22 mouse cellular contexts compared by ENCODE assay signal in genomic region chr6:148586439-148587321, GRCm38 (mm10).
DNase-seq lines count a peak whose midpoint lies in the region; ATAC-seq lines count a peak whose summit lies in the region.
"Had no signal": no experiment of that assay in that cellular context is flagged by ENCODE, and none has a peak within 500 bp of the region (broad histone marks: within the 10 kb centered on the region; RNA-seq: fewer than 3 reads in every experiment).

No protein-coding gene starts in this region.

- no peaks in the 10 kb centered on the region for H3K36me3 ChIP-seq in forebrain, embryonic 14.5 days (ENCODE audit: control insufficient read depth, insufficient read depth, low read length)
- no peaks in the 10 kb centered on the region for H3K36me3 ChIP-seq in forebrain, embryonic 10.5 days (replicated peaks)
- H3K36me3 ChIP-seq in liver, embryonic 13.5 days: no peaks in the 10 kb centered on the region
- no peaks in the 10 kb centered on the region for H3K36me3 ChIP-seq in midbrain, embryonic 15.5 days (replicated peaks)
- H3K36me3 ChIP-seq: embryonic facial prominence, embryonic 10.5 days; heart, embryonic 15.5 days; limb, embryonic 15.5 days had no signal

- 69% methylated on average over 10 of the region's 10 CpGs for WGBS in forebrain, embryonic 14.5 days
- WGBS in forebrain, embryonic 10.5 days: 87% methylated on average over 10 of the region's 10 CpGs
- WGBS in liver, embryonic 13.5 days (ENCODE audit: insufficient replicate concordance): 57% methylated on average over 10 of the region's 10 CpGs
- 60% methylated on average over 10 of the region's 10 CpGs for WGBS in midbrain, embryonic 15.5 days

- ATAC-seq in forebrain, embryonic 14.5 days: peak; percentile 37; the same call in 1 of the 2 replicates
- peak; percentile 72; the same call in 1 of the 2 replicates for ATAC-seq in liver, embryonic 13.5 days (ENCODE audit: low read depth)
- ATAC-seq in midbrain, embryonic 15.5 days (replicated peaks): peak; percentile 70; the same call in 1 of the 2 replicates
- ATAC-seq: activated CD4-positive, CD25-positive, alpha-beta regulatory T cell, adult 4 months; CD4-positive, CD25-positive, alpha-beta regulatory T cell, adult 4 months; lung, postnatal 0 days had no signal

- no peak overlapping the region for H3K27ac ChIP-seq in forebrain, embryonic 14.5 days (ENCODE audit: low read depth, low read length)
- no peak overlapping the region for H3K27ac ChIP-seq in forebrain, embryonic 10.5 days
- H3K27ac ChIP-seq in liver, embryonic 13.5 days: no peak overlapping the region
- H3K27ac ChIP-seq in midbrain, embryonic 15.5 days: no peak overlapping the region
- H3K27ac ChIP-seq: embryonic facial prominence, embryonic 10.5 days; heart, adult 2 months; heart, embryonic 15.5 days; limb, embryonic 15.5 days had no signal

- no peaks in the 10 kb centered on the region for H3K4me1 ChIP-seq in forebrain, embryonic 14.5 days (ENCODE audit: control insufficient read depth, insufficient read depth, low read length)
- H3K4me1 ChIP-seq in forebrain, embryonic 10.5 days: no peaks in the 10 kb centered on the region
- H3K4me1 ChIP-seq in liver, embryonic 13.5 days (replicated peaks): peaks cover 6% of the 10 kb centered on the region
- H3K4me1 ChIP-seq in midbrain, embryonic 15.5 days: no peaks in the 10 kb centered on the region
- H3K4me1 ChIP-seq: embryonic facial prominence, embryonic 10.5 days; limb, embryonic 15.5 days had no signal

- H3K27me3 ChIP-seq in forebrain, embryonic 14.5 days (replicated peaks; ENCODE audit: control insufficient read depth, insufficient read depth, low read length): no peaks in the 10 kb centered on the region
- H3K27me3 ChIP-seq in forebrain, embryonic 10.5 days (ENCODE audit: poor library complexity, severe bottlenecking): no peaks in the 10 kb centered on the region
- H3K27me3 ChIP-seq in liver, embryonic 13.5 days: no peaks in the 10 kb centered on the region
- no peaks in the 10 kb centered on the region for H3K27me3 ChIP-seq in midbrain, embryonic 15.5 days (replicated peaks)
- H3K27me3 ChIP-seq: heart, embryonic 15.5 days; limb, embryonic 15.5 days had no signal

- DNase-seq in forebrain, embryonic 14.5 days (ENCODE audit: low spot score): peak; percentile 49
- no peak for DNase-seq in forebrain, embryonic 10.5 days (ENCODE audit: extremely low spot score, low spot score)
- DNase-seq in brain, adult 2 months (ENCODE audit: low read depth, low spot score): peak; percentile 33
- DNase-seq in liver, embryonic 13.5 days: no peak
- DNase-seq in urinary bladder, postnatal 14 days (ENCODE audit: low spot score): no peak
- no peak for DNase-seq in MN1 (ENCODE audit: low spot score)
- no peak for DNase-seq in layer of hippocampus, postnatal 36 days
- DNase-seq: adrenal gland, postnatal 10 days; cerebellum, adult 18-20 months; gastrocnemius, postnatal 14 days; heart, adult 2 months; heart, postnatal 4 days; kidney, adult 2 months; kidney, postnatal 10 days; thymus, postnatal 25 days had no signal

- no peak overlapping the region for H3K4me2 ChIP-seq in forebrain, embryonic 14.5 days (ENCODE audit: low read length)
- H3K4me2 ChIP-seq in liver, embryonic 13.5 days: no peak overlapping the region
- no peak overlapping the region for H3K4me2 ChIP-seq in midbrain, embryonic 15.5 days
- H3K4me2 ChIP-seq: heart, embryonic 15.5 days; limb, embryonic 15.5 days had no signal

- no peaks in the 10 kb centered on the region for H3K9me3 ChIP-seq in forebrain, embryonic 14.5 days (replicated peaks; ENCODE audit: control insufficient read depth, low read length)
- H3K9me3 ChIP-seq in forebrain, embryonic 10.5 days: no peaks in the 10 kb centered on the region
- no peaks in the 10 kb centered on the region for H3K9me3 ChIP-seq in liver, embryonic 13.5 days (replicated peaks)
- no peaks in the 10 kb centered on the region for H3K9me3 ChIP-seq in midbrain, embryonic 15.5 days
- H3K9me3 ChIP-seq: embryonic facial prominence, embryonic 10.5 days; heart, embryonic 15.5 days; limb, embryonic 15.5 days had no signal

- no peak overlapping the region for H3K9ac ChIP-seq in forebrain, embryonic 14.5 days (ENCODE audit: low read length)
- no peak overlapping the region for H3K9ac ChIP-seq in liver, embryonic 13.5 days
- H3K9ac ChIP-seq in midbrain, embryonic 15.5 days: no peak overlapping the region
- H3K9ac ChIP-seq: heart, embryonic 15.5 days; limb, embryonic 15.5 days had no signal

- H3K4me3 ChIP-seq in forebrain, embryonic 14.5 days (ENCODE audit: low read depth, low read length): no peak overlapping the region
- no peak overlapping the region for H3K4me3 ChIP-seq in forebrain, embryonic 10.5 days
- H3K4me3 ChIP-seq in liver, embryonic 13.5 days (replicated peaks): no peak overlapping the region
- no peak overlapping the region for H3K4me3 ChIP-seq in midbrain, embryonic 15.5 days
- H3K4me3 ChIP-seq: embryonic facial prominence, embryonic 10.5 days; heart, adult 2 months; heart, embryonic 15.5 days; limb, embryonic 15.5 days had no signal

Comparison
In these comparisons a context has a peak if more than half of its experiments do, and no peak if none do; other contexts are left out.
1. DNase-seq: peak in forebrain, embryonic 14.5 days (single experiment) and brain, adult 2 months (single experiment); none in forebrain, embryonic 10.5 days (single experiment), liver, embryonic 13.5 days (single experiment), urinary bladder, postnatal 14 days (single experiment), MN1 (single experiment) and layer of hippocampus, postnatal 36 days (0 of 2).
2. Peak in every context shown above with its lines, with median percentiles within 50 percentile points of each other: ATAC-seq.